Mouse (Mus musculus) heart, adult 2 months (tissue): Measurements from ENCODE around the gene Ndufa13.

Experiments
- CTCF ChIP-seq: fragments of 200-600 bp; IDR thresholded peaks from 2 replicates; pipeline ENCODE4 v1.8.1; 2022; ENCODE audit warnings: antibody characterized with exemption, mild to moderate bottlenecking, moderate library complexity
- POLR2A ChIP-seq: fragments of 200-500 bp; IDR thresholded peaks from 2 replicates; pipeline ENCODE4 v1.6.1; 2011; ENCODE audit warnings: mild to moderate bottlenecking, low read depth, low read length, control low read depth; ENCODE audit not compliant: insufficient read depth

DNA sequence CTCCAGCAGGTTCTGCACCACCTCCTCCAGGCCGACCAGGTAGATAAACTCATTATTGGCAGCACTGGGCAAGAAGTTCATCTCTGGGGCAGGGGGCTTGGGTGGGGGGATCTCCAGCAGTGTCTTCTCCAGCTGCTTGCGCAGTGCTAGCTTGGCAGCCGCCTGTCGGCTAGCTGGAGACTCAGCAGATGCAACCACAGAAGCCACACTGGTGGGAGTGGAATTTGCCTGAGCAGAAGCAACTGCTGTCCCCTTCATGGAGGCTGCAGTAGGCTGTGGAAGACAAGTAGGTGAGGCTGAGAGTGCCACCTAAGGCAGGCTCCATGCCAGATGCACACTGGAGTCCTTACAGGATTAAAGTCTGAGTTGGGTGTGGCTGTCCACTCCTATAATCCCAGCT, 12.2 kb upstream of the Ndufa13 start:
- TF ChIP-seq CTCF: no peak
- no peak for TF ChIP-seq POLR2A
